Mouse (Mus musculus): ENCODE measurements around the gene Recql5.

Gene Recql5

GRCm38 (mm10) chr11:115900561-115901337 is 32.5 kb downstream of the Recql5 start:
- DNase-seq, result no peak

- peak; percentile 53 for DNase-seq
Observed at GRCm38 (mm10) chr11:115899486-115900266, 33.6 kb downstream of the Recql5 start, which contains the start of gene Smim5. TSS of gene Smim5 (plus strand) at chr11:115899966.

DNA sequence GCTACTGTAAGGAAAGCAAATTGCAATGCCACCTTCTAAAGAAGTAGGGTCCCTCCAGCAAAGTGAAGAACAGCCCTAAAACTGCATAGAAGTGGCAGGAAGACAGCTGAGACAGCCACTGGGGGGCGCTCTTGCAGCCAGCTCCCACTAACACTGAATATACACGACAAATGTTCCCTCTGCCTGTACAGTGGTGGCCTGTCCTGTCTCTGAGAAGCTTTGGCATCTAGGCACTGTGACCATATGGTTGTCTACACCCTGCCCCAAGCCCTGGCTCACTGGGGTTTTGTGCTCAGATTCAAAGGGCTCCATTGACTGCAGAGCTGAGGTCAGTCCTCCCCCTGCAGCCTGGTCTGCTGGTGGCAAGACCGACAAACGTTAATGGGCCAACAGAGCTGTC is 34.4 kb downstream of the Recql5 start:
- peak; percentile 85 for DNase-seq

DNA sequence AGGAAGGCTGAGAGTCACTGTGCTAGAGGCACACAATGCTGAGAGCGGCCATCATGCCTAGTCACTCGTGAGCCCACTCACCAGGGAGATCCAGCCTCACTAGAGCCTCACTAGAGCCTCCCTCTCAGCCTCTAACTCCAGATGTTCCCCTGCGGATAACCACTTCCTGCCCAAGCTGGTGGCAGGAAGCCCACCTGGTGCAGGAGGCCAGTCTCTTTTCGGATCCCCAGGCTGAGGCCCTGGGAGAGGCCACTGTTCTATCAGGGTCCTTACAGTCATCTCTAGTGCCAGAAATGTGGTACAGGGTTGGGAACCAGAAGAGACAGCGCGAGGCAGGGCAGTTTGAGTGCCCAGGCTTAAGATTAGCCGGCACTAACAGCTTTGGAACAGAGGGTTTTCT is 34.8 kb downstream of the Recql5 start:
- DNase-seq, result peak; percentile 79

- peak; percentile 69 for DNase-seq
Observed at GRCm38 (mm10) chr11:115894755-115895520, 38.3 kb downstream of the Recql5 start.

GRCm38 (mm10) chr11:115893071-115893470 is 40.2 kb downstream of the Recql5 start:
- no peak for DNase-seq

GRCm38 (mm10) chr11:115892213-115892612 is 41.1 kb downstream of the Recql5 start:
- DNase-seq, result no peak

GRCm38 (mm10) chr11:115889159-115889558 is 44.1 kb downstream of the Recql5 start:
- DNase-seq, result no peak

DNA sequence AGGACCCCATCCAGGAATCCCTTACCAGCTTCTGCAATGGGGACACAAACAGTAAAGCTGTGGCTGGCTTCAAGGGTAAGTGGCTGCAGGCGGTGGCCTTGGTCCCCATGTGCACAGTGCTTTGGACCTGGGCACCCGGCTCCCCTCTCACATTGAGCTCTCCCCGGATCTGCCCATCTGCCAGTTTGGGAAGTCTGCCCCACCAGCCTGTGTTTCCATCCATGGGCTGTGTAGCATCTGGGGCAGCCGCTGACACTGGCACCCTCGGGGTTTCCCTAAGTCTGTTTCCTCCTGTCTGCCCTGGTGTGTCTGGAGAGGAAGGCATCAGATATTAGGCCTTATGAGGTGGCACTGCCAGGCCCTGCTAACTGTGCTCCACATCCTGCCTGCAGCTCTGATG is 45.3 kb downstream of the Recql5 start:
- no peak for DNase-seq

DNA sequence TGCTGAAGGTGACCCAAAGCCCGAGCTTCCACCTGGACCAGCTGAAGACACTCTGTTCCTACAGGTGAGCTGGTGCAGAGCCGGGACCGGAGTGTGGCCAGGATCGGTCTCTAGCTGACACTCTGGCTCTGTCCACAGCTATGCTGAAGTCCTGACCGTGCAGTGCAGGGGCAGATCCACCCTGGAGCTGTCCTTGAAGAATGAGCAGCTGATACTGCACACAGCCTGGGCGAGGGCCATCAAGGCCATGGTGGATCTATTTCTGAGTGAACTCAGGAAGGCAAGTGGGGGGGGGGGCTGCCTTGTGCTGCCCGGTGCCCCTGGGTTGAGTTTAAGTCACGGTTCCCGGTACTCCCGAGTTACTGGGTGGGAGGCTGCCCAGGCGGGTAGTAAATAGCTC is 46.8 kb downstream of the Recql5 start:
- no peak for DNase-seq

DNA sequence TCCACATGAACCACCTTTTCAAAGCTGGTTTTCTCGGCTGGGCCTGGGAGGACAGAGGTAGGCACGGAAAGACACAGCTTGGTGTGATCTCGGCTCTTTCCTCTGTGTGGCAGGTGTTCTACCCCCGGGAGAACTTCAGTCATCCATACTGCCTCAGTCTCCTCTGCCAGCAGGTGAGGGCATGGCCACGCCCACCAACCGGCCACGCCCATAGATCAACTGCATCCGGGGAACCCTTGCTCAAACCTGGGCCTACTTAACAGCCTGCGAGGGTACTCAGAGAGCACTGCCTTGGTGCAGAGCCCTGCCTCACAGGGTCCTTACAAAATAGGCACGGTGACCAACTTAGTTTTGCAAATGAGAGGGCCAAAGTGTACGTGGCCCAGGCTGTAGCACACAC is 48.0 kb downstream of the Recql5 start:
- DNase-seq, result no peak

DNA sequence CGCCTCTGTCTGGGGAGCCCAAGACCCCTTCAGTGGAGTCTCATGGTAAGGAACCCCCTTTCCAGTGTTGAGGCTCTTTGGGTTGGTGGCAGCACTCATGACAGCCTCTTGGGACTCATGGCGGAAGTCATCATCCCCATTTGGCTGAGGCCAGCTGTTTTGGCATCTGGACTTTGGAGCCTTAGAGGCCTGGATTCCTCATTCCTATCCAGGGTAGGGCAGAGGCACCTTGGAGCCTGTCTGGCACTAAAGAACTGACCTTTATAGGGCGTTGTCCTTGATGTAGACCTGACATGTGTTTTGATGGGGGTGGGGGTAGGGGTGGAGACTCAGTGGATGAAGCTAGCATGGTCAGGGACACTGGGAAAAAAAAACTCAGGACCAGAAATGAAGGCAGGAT is 48.9 kb downstream of the Recql5 start:
- no peak for DNase-seq

DNA sequence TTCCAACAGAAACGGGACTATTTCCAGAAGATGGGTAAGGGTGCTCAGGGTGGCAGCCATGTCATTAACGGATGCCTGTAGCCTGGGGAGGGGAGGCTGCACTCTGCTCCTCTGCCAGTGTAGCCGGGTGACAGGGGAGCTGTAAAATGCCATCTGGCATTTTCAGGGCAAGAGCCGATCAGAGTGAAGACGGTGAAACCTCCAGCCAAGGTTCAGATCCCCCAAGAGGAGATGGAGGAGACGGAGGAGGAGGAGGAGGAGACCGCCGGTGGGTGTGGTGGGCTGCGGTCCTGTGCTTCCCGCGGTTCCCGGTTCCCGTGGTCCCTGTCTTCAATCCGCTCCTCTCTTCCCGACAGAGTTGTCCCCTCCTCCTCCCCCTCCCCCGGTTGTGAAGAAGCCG is 50.0 kb downstream of the Recql5 start:
- no peak for DNase-seq

- DNase-seq, result peak; percentile 57
Observed at GRCm38 (mm10) chr11:115881002-115881401, 52.3 kb downstream of the Recql5 start.

DNA sequence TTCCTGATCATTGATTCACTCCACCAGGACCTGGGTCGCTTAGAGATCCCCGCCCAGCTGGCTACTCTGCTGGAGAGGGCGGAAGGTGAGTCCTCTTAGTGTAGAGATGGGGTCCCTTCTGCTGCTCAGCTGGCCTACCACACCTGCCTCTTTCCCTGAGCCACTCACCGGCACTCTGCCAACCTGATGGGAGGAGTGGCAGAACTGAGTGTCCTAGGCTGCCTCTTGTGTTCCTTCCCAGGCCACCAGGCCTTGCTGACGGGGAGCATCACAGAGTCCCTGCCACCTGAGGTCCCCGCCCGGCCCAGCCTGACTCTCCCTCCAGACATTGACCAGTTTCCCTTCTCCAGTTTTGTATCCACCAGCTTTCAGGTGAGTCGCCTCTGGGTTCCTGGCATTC is 55.2 kb downstream of the Recql5 start:
- no peak for DNase-seq

DNA sequence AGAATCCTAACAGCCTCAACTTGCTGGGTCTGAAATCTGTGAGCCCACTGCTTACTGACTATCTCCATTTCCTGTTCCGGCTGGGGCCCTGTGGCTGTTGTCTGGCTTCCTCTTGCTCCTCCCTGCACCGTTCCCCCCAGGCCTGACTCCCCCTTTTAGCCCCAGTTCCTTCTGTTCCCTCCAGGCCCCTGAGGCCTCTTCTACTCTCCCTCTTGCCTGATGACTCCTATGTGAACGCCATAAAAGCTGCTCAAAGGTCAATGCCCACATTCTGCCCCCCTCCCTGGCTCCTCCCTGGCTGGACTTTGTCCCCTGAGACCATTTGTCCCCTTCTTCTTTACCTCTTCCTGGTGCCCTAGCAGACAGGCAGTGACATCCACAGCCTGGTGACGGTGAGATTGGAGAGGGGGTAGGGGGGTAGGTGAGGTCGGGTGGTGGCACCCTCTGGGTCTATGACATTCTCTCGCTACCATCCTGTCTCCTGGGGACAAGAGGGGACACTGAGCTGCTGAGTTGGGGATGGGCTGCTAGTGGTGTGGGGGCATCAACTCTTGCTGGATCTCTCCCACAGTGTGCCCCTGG is 56.0 kb downstream of the Recql5 start:
- no peak for DNase-seq

- DNase-seq, result no peak
Observed at GRCm38 (mm10) chr11:115876438-115876837, 56.8 kb downstream of the Recql5 start.

GRCm38 (mm10) chr11:115875935-115876334 is 57.3 kb downstream of the Recql5 start:
- DNase-seq, result no peak

- no peak for DNase-seq
Observed at GRCm38 (mm10) chr11:115872437-115872836, 60.8 kb downstream of the Recql5 start.

DNA sequence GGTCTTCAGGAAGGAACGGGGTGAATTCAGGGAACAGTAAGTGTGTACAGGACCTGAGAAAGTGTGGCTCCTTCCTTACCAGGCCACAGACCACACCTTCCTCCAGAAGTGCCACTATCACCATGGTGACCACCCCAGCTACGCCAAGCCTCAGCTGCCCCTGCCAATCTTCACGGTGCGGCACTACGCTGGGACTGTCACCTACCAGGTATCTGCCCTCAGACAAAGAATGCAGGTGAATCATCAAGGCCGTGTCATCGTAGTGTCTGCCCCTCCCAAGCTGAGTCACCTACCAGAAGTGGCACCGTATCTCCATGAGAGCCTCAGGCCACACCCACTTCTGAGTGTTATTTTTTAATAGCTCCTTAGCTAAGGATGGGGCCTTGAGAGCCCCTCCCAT is 63.9 kb downstream of the Recql5 start:
- DNase-seq, result no peak

- no peak for DNase-seq
Observed at GRCm38 (mm10) chr11:115863895-115864294, 69.4 kb downstream of the Recql5 start.

DNA sequence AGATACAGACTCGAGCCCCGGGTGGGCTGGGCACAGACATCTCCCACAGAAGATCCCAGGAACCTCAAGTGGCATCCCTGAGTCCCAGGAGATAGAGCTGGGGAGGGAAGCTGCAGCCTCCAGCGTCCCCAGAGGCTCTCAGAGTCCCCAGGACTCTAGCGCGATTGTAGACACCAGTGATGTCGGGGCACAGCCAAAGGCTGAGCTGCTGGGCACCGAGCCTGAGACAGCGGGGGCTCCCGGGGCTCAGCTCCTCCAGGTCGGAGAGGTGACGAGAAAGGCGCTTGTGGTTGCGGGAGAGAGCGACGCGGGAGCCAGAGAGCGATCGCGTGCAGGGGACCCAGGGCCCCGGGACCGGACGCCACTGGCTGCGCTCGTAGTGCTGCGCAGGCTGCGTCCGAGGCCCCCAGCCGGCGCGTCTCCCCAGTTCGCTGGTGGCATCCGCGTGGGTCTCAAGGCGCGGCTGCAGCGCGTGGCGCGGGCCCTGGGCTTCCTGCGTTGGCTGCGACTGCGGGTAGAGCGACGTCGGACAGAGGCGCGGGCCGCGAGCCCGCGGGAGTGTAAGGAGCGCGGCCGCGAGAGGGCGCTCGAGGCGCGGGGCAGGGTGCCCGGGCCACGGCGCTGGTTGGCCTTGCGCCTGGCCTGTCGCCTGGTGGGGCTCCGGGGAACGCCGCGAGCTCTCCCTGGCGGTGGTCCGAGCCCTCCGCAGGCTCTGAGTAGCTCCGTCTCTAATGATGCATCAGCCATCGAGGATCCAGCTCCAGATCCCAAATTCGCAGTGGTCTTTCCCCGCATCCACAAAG is 73.9 kb downstream of the Recql5 start:
- DNase-seq, result peak; percentile 86

All from thymus, postnatal 25 days (tissue).